Mouse (Mus musculus): ENCODE results near the gene Lcat. TPM values are rescaled to one million over a fixed set of nuclear protein-coding genes. Genes with fewer than 3 reads are reported as not detected.
"Not testable (repeated sequence)": the region's sequence is repeated elsewhere in the genome, so short reads cannot be mapped to it uniquely, and the experiment has no call there.

The Lcat gene
- polyA plus RNA-seq (2014; fragmentation: Nextera tagmentation; extraction: Ambion mirVana), result 1.0 and 1.5 TPM in 2 replicates

- no peak for ATAC-seq (ENCODE audit: low FRiP score, low TSS enrichment)
- Histone ChIP-seq H3K9me3 (ENCODE audit: control insufficient read depth, low read length) (no peaks in the 10 kb centered on the region), H3K9ac (replicated peaks; ENCODE audit: low read length) (no peak within 1 kb of the TSS), H3K4me2 (ENCODE audit: low read length) (no peak within 1 kb of the TSS), H3K4me1 (ENCODE audit: control insufficient read depth, insufficient read depth, low read length) (peaks cover under 1% of the 10 kb centered on the region; the same call in 1 of the 2 replicates), H3K4me3 (replicated peaks; ENCODE audit: low read depth, low read length) (no peak within 1 kb of the TSS), H3K27ac (replicated peaks; ENCODE audit: low read depth, low read length) (no peak within 1 kb of the TSS), H3K27me3 (ENCODE audit: control insufficient read depth, insufficient read depth, low read length) (no peaks in the 10 kb centered on the region), H3K36me3 (ENCODE audit: control insufficient read depth, insufficient read depth, low read length) (no peaks in the 10 kb centered on the region)
- DNase-seq, result no peak
- 54% methylated on average over 8 of the region's 8 CpGs for WGBS
Observed at GRCm38 (mm10) chr8:105943321-105943739, at the start of gene Lcat. Gene Lcat, minus strand, starts transcription at chr8:105943382.

- no peak overlapping the region for H3K9ac ChIP-seq (replicated peaks; ENCODE audit: low read length)
- no peaks in the 10 kb centered on the region for H3K4me1 ChIP-seq (ENCODE audit: control insufficient read depth, insufficient read depth, low read length)
- H3K27ac ChIP-seq (replicated peaks; ENCODE audit: low read depth, low read length), result no peak overlapping the region
- DNase-seq (no peak), ATAC-seq (ENCODE audit: low FRiP score, low TSS enrichment) (no peak)
- H3K36me3 ChIP-seq (ENCODE audit: control insufficient read depth, insufficient read depth, low read length), result no peaks in the 10 kb centered on the region
- H3K27me3 ChIP-seq (ENCODE audit: control insufficient read depth, insufficient read depth, low read length), result no peaks in the 10 kb centered on the region
- no peak overlapping the region for H3K4me2 ChIP-seq (ENCODE audit: low read length)
- no peaks in the 10 kb centered on the region for H3K9me3 ChIP-seq (ENCODE audit: control insufficient read depth, low read length)
- WGBS, result 84% methylated on average over 5 of the region's 5 CpGs
- H3K4me3 ChIP-seq (replicated peaks; ENCODE audit: low read depth, low read length), result no peak overlapping the region
Observed at GRCm38 (mm10) chr8:105992499-105992898, 49.3 kb upstream of the Lcat start.

GRCm38 (mm10) chr8:105991546-105991945 is 48.4 kb upstream of the Lcat start:
- Histone ChIP-seq H3K9ac (replicated peaks; ENCODE audit: low read length) (no peak overlapping the region), H3K36me3 (ENCODE audit: control insufficient read depth, insufficient read depth, low read length) (no peaks in the 10 kb centered on the region), H3K27me3 (ENCODE audit: control insufficient read depth, insufficient read depth, low read length) (no peaks in the 10 kb centered on the region), H3K4me1 (ENCODE audit: control insufficient read depth, insufficient read depth, low read length) (no peaks in the 10 kb centered on the region), H3K27ac (replicated peaks; ENCODE audit: low read depth, low read length) (no peak overlapping the region), H3K9me3 (ENCODE audit: control insufficient read depth, low read length) (no peaks in the 10 kb centered on the region), H3K4me3 (replicated peaks; ENCODE audit: low read depth, low read length) (no peak overlapping the region), H3K4me2 (ENCODE audit: low read length) (no peak overlapping the region)
- ATAC-seq (ENCODE audit: low FRiP score, low TSS enrichment) (no peak), DNase-seq (no peak)
- WGBS, result 86% methylated on average over 2 of the region's 2 CpGs

GRCm38 (mm10) chr8:105990856-105991387 is 47.7 kb upstream of the Lcat start, which contains the start of gene Dus2:
Gene Dus2, plus strand, starts transcription at chr8:105991337.
- Histone ChIP-seq H3K4me3 (replicated peaks; ENCODE audit: low read depth, low read length) (no peak within 1 kb of the TSS), H3K9me3 (ENCODE audit: control insufficient read depth, low read length) (no peaks in the 10 kb centered on the region), H3K27me3 (ENCODE audit: control insufficient read depth, insufficient read depth, low read length) (no peaks in the 10 kb centered on the region), H3K27ac (replicated peaks; ENCODE audit: low read depth, low read length) (no peak within 1 kb of the TSS), H3K36me3 (ENCODE audit: control insufficient read depth, insufficient read depth, low read length) (no peaks in the 10 kb centered on the region), H3K9ac (replicated peaks; ENCODE audit: low read length) (no peak within 1 kb of the TSS; the same call in 1 of the 2 replicates), H3K4me1 (ENCODE audit: control insufficient read depth, insufficient read depth, low read length) (no peaks in the 10 kb centered on the region), H3K4me2 (ENCODE audit: low read length) (no peak within 1 kb of the TSS)
- DNase-seq, result peak; percentile 86
- WGBS, result 11% methylated on average over 15 of the region's 15 CpGs
- no peak for ATAC-seq (ENCODE audit: low FRiP score, low TSS enrichment)

- no peak for DNase-seq
- H3K4me2 ChIP-seq (ENCODE audit: low read length), result no peak overlapping the region
- no peaks in the 10 kb centered on the region for H3K27me3 ChIP-seq (ENCODE audit: control insufficient read depth, insufficient read depth, low read length)
- no peaks in the 10 kb centered on the region for H3K9me3 ChIP-seq (ENCODE audit: control insufficient read depth, low read length)
- WGBS, result 92% methylated on average over 11 of the region's 11 CpGs
- no peaks in the 10 kb centered on the region for H3K36me3 ChIP-seq (ENCODE audit: control insufficient read depth, insufficient read depth, low read length)
- no peaks in the 10 kb centered on the region for H3K4me1 ChIP-seq (ENCODE audit: control insufficient read depth, insufficient read depth, low read length)
- ATAC-seq (ENCODE audit: low FRiP score, low TSS enrichment), result no peak
- H3K27ac ChIP-seq (replicated peaks; ENCODE audit: low read depth, low read length), result no peak overlapping the region
- H3K4me3 ChIP-seq (replicated peaks; ENCODE audit: low read depth, low read length), result no peak overlapping the region
- no peak overlapping the region for H3K9ac ChIP-seq (replicated peaks; ENCODE audit: low read length)
Observed at GRCm38 (mm10) chr8:105988546-105988945, 45.4 kb upstream of the Lcat start.

- not testable (repeated sequence) for H3K9me3 ChIP-seq (ENCODE audit: control insufficient read depth, low read length); H3K27ac ChIP-seq (replicated peaks; ENCODE audit: low read depth, low read length); ATAC-seq (ENCODE audit: low FRiP score, low TSS enrichment); H3K27me3 ChIP-seq (ENCODE audit: control insufficient read depth, insufficient read depth, low read length); H3K4me2 ChIP-seq (ENCODE audit: low read length); H3K4me3 ChIP-seq (replicated peaks; ENCODE audit: low read depth, low read length); H3K4me1 ChIP-seq (ENCODE audit: control insufficient read depth, insufficient read depth, low read length); DNase-seq; H3K36me3 ChIP-seq (ENCODE audit: control insufficient read depth, insufficient read depth, low read length); H3K9ac ChIP-seq (replicated peaks; ENCODE audit: low read length)
- 79% methylated on average over 11 of the region's 11 CpGs for WGBS
Observed at GRCm38 (mm10) chr8:105983406-105983805, 40.2 kb upstream of the Lcat start.

- Histone ChIP-seq H3K36me3 (ENCODE audit: control insufficient read depth, insufficient read depth, low read length) (no peaks in the 10 kb centered on the region), H3K4me1 (ENCODE audit: control insufficient read depth, insufficient read depth, low read length) (no peaks in the 10 kb centered on the region), H3K27me3 (ENCODE audit: control insufficient read depth, insufficient read depth, low read length) (no peaks in the 10 kb centered on the region), H3K27ac (replicated peaks; ENCODE audit: low read depth, low read length) (no peak overlapping the region), H3K9ac (replicated peaks; ENCODE audit: low read length) (no peak overlapping the region), H3K9me3 (ENCODE audit: control insufficient read depth, low read length) (no peaks in the 10 kb centered on the region), H3K4me3 (replicated peaks; ENCODE audit: low read depth, low read length) (no peak overlapping the region), H3K4me2 (ENCODE audit: low read length) (no peak overlapping the region)
- 91% methylated on average over 1 of the region's 1 CpGs for WGBS
- ATAC-seq (ENCODE audit: low FRiP score, low TSS enrichment) (no peak), DNase-seq (no peak)
Observed at GRCm38 (mm10) chr8:105981146-105981545, 38.0 kb upstream of the Lcat start.

GRCm38 (mm10) chr8:105979325-105979724 is 36.1 kb upstream of the Lcat start, which contains the start of gene Dpep3:
Gene Dpep3, minus strand, starts transcription at chr8:105979429.
- H3K4me2 ChIP-seq (ENCODE audit: low read length), result no peak within 1 kb of the TSS
- ATAC-seq (ENCODE audit: low FRiP score, low TSS enrichment), result no peak
- H3K9me3 ChIP-seq (ENCODE audit: control insufficient read depth, low read length), result no peaks in the 10 kb centered on the region
- H3K36me3 ChIP-seq (ENCODE audit: control insufficient read depth, insufficient read depth, low read length), result no peaks in the 10 kb centered on the region
- no peak within 1 kb of the TSS for H3K9ac ChIP-seq (replicated peaks; ENCODE audit: low read length)
- 91% methylated on average over 15 of the region's 15 CpGs for WGBS
- no peak within 1 kb of the TSS for H3K4me3 ChIP-seq (replicated peaks; ENCODE audit: low read depth, low read length)
- H3K27me3 ChIP-seq (ENCODE audit: control insufficient read depth, insufficient read depth, low read length), result no peaks in the 10 kb centered on the region
- H3K4me1 ChIP-seq (ENCODE audit: control insufficient read depth, insufficient read depth, low read length), result no peaks in the 10 kb centered on the region
- DNase-seq, result no peak
- no peak within 1 kb of the TSS for H3K27ac ChIP-seq (replicated peaks; ENCODE audit: low read depth, low read length)

GRCm38 (mm10) chr8:105975363-105975762 is 32.2 kb upstream of the Lcat start:
- no peaks in the 10 kb centered on the region for H3K9me3 ChIP-seq (ENCODE audit: control insufficient read depth, low read length)
- ATAC-seq (ENCODE audit: low FRiP score, low TSS enrichment), result no peak
- H3K4me2 ChIP-seq (ENCODE audit: low read length), result no peak overlapping the region
- WGBS, result 60% methylated on average over 7 of the region's 7 CpGs
- no peaks in the 10 kb centered on the region for H3K4me1 ChIP-seq (ENCODE audit: control insufficient read depth, insufficient read depth, low read length)
- H3K9ac ChIP-seq (replicated peaks; ENCODE audit: low read length), result no peak overlapping the region
- H3K4me3 ChIP-seq (replicated peaks; ENCODE audit: low read depth, low read length), result no peak overlapping the region
- H3K36me3 ChIP-seq (ENCODE audit: control insufficient read depth, insufficient read depth, low read length), result no peaks in the 10 kb centered on the region
- DNase-seq, result no peak
- H3K27me3 ChIP-seq (ENCODE audit: control insufficient read depth, insufficient read depth, low read length), result no peaks in the 10 kb centered on the region
- no peak overlapping the region for H3K27ac ChIP-seq (replicated peaks; ENCODE audit: low read depth, low read length)

All from midbrain, embryonic 14.5 days (tissue).